Mouse (Mus musculus): ENCODE measurements around the gene Kera.

The Kera gene

GRCm38 (mm10) chr10:97606579-97606978 is at the start of gene Kera:
TSS of gene Kera (plus strand) at chr10:97606879.
- DNase-seq (ENCODE audit: low spot score in 2 of 2) = no peak

GRCm38 (mm10) chr10:97564957-97565856 is 41.5 kb upstream of the Kera start, which contains the start of gene Lum:
TSS of gene Lum (plus strand) at chr10:97565128.
- no peak for DNase-seq (ENCODE audit: low spot score in 2 of 2)

- DNase-seq (ENCODE audit: low spot score in 2 of 2) = no peak
Measured at GRCm38 (mm10) chr10:97567489-97568135, 39.1 kb upstream of the Kera start.

GRCm38 (mm10) chr10:97582543-97583231 is 24.0 kb upstream of the Kera start:
- no peak for DNase-seq (ENCODE audit: low spot score in 2 of 2)

GRCm38 (mm10) chr10:97584176-97584575 is 22.5 kb upstream of the Kera start:
- DNase-seq (ENCODE audit: low spot score in 2 of 2) = no peak

GRCm38 (mm10) chr10:97587159-97587558 is 19.5 kb upstream of the Kera start:
- no peak for DNase-seq (ENCODE audit: low spot score in 2 of 2)

GRCm38 (mm10) chr10:97589574-97589973 is 17.1 kb upstream of the Kera start:
- no peak for DNase-seq (ENCODE audit: low spot score in 2 of 2)

GRCm38 (mm10) chr10:97591036-97591435 is 15.6 kb upstream of the Kera start:
- DNase-seq (ENCODE audit: low spot score in 2 of 2) = no peak

GRCm38 (mm10) chr10:97591685-97592084 is 15.0 kb upstream of the Kera start:
- DNase-seq (ENCODE audit: low spot score in 2 of 2) = no peak

GRCm38 (mm10) chr10:97595680-97596079 is 11.0 kb upstream of the Kera start:
- DNase-seq (ENCODE audit: low spot score in 2 of 2) = no peak

- no peak for DNase-seq (ENCODE audit: low spot score in 2 of 2)
Measured at GRCm38 (mm10) chr10:97601744-97602143, 4.9 kb upstream of the Kera start.

- no peak for DNase-seq (ENCODE audit: low spot score in 2 of 2)
Measured at GRCm38 (mm10) chr10:97603256-97603655, 3.4 kb upstream of the Kera start.

- no peak for DNase-seq (ENCODE audit: low spot score in 2 of 2)
Measured at GRCm38 (mm10) chr10:97622328-97622727, 15.6 kb downstream of the Kera start.

- no peak for DNase-seq (ENCODE audit: low spot score in 2 of 2)
Measured at GRCm38 (mm10) chr10:97624381-97624780, 17.7 kb downstream of the Kera start.

GRCm38 (mm10) chr10:97625116-97625515 is 18.4 kb downstream of the Kera start:
- no peak for DNase-seq (ENCODE audit: low spot score in 2 of 2)

GRCm38 (mm10) chr10:97626543-97626942 is 19.9 kb downstream of the Kera start:
- no peak for DNase-seq (ENCODE audit: low spot score in 2 of 2)

- DNase-seq (ENCODE audit: low spot score in 2 of 2) = no peak
Measured at GRCm38 (mm10) chr10:97631061-97631460, 24.4 kb downstream of the Kera start.

GRCm38 (mm10) chr10:97641926-97642325 is 35.2 kb downstream of the Kera start:
- no peak for DNase-seq (ENCODE audit: low spot score in 2 of 2)

- no peak for DNase-seq (ENCODE audit: low spot score in 2 of 2)
Measured at GRCm38 (mm10) chr10:97643768-97644167, 37.1 kb downstream of the Kera start, which contains the start of gene Epyc. TSS of gene Epyc (plus strand) at chr10:97644068.

GRCm38 (mm10) chr10:97650334-97650733 is 43.7 kb downstream of the Kera start:
- DNase-seq (ENCODE audit: low spot score in 2 of 2) = no peak

GRCm38 (mm10) chr10:97659489-97659888 is 52.8 kb downstream of the Kera start:
- DNase-seq (ENCODE audit: low spot score in 2 of 2) = no peak

Measured in thymus, postnatal 10 days (tissue).